Mouse (Mus musculus) heart, embryonic 13.5 days (tissue): ENCODE results near the gene 2010111I01Rik. TPM values are rescaled to one million over a fixed set of nuclear protein-coding genes. Genes with fewer than 3 reads are reported as not detected.

Source experiments
- ATAC-seq: fragments of 200-750 bp; cut with Nextera tagmentation; 2 replicates; pipeline ENCODE4 v1.8.0; 2017; ENCODE audit warnings: moderate TSS enrichment; ENCODE audit not compliant: insufficient number of reproducible peaks, low FRiP score, low TSS enrichment; ENCODE audit errors: extremely low read depth
- H3K27ac ChIP-seq: fragments of 300-500 bp; sonication (generic); replicated peaks from 2 replicates; pipeline ENCODE4 v1.5.1; 2015; ENCODE audit warnings: moderate library complexity, mild to moderate bottlenecking, inconsistent platforms
- H3K27me3 ChIP-seq: fragments of 300-500 bp; sonication (generic); replicated peaks from 2 replicates; pipeline ENCODE4 v1.6.1; 2015; ENCODE audit warnings: mild to moderate bottlenecking, inconsistent platforms
- H3K36me3 ChIP-seq: fragments of 300-500 bp; sonication (generic); 2 replicates; pipeline ENCODE4 v1.6.1; 2015; ENCODE audit warnings: mild to moderate bottlenecking, inconsistent platforms
- H3K4me1 ChIP-seq: fragments of 300-500 bp; sonication (generic); 2 replicates; pipeline ENCODE4 v1.6.1; 2015; ENCODE audit warnings: inconsistent platforms
- H3K4me2 ChIP-seq: fragments of 300-500 bp; sonication (generic); 2 replicates; pipeline ENCODE4 v1.6.1; 2015; ENCODE audit warnings: inconsistent platforms, mild to moderate bottlenecking, moderate library complexity
- H3K4me3 ChIP-seq: fragments of 300-500 bp; sonication (generic); 2 replicates; pipeline ENCODE4 v1.5.1; 2015; ENCODE audit warnings: moderate library complexity, mild to moderate bottlenecking, inconsistent platforms
- H3K9ac ChIP-seq: fragments of 300-500 bp; sonication (generic); 2 replicates; pipeline ENCODE4 v1.6.1; 2015; ENCODE audit warnings: inconsistent platforms, mild to moderate bottlenecking, moderate library complexity
- H3K9me3 ChIP-seq: fragments of 300-500 bp; sonication (generic); 2 replicates; pipeline ENCODE4 v1.6.1; 2016; ENCODE audit warnings: inconsistent platforms
- WGBS: fragments of 180-500 bp; shearing (Covaris S2); methylation state at CpG from one replicate; pipeline ENCODE4 v1.1.7; 2015; ENCODE audit warnings: mixed read lengths; 5-methylcytosine and 5-hydroxymethylcytosine counted together
- polyA plus RNA-seq: library from polyadenylated mRNA; unstranded; fragments of >200 nt; fragmentation: Nextera tagmentation; extraction: Ambion mirVana; gene quantifications from 2 replicates; pipeline ENCODE4 v1.2.1, GENCODE M21; 2015

Gene 2010111I01Rik
- polyA plus RNA-seq, 1 experiment from 2014 or later, result 57.7 TPM

- H3K27ac ChIP-seq, result peak overlapping the region; percentile 77
- WGBS, result 70% methylated on average over 6 of the region's 6 CpGs
- H3K36me3 ChIP-seq, result no peaks in the 10 kb centered on the region
- no peak overlapping the region for H3K4me2 ChIP-seq
- ATAC-seq, result no peak
- H3K27me3 ChIP-seq, result no peaks in the 10 kb centered on the region
- H3K9me3 ChIP-seq, result no peaks in the 10 kb centered on the region
- peaks cover 25% of the 10 kb centered on the region for H3K4me1 ChIP-seq
- no peak overlapping the region for H3K4me3 ChIP-seq
- no peak overlapping the region for H3K9ac ChIP-seq
Observed at GRCm38 (mm10) chr13:63140784-63141183, 176.1 kb downstream of the 2010111I01Rik start.

- Histone ChIP-seq H3K9me3 (no peaks in the 10 kb centered on the region), H3K36me3 (no peaks in the 10 kb centered on the region), H3K4me3 (no peak overlapping the region), H3K4me2 (no peak overlapping the region), H3K4me1 (peaks cover 25% of the 10 kb centered on the region), H3K9ac (no peak overlapping the region), H3K27me3 (no peaks in the 10 kb centered on the region), H3K27ac (peak overlapping the region; percentile 77)
- no peak for ATAC-seq
Observed at GRCm38 (mm10) chr13:63141275-63141674, 176.6 kb downstream of the 2010111I01Rik start.

GRCm38 (mm10) chr13:63146604-63147188, 182.0 kb downstream of the 2010111I01Rik start:
- no peak for ATAC-seq
- H3K27ac ChIP-seq, result no peak overlapping the region
- WGBS, result 66% methylated on average over 4 of the region's 4 CpGs
- H3K9me3 ChIP-seq, result no peaks in the 10 kb centered on the region
- no peaks in the 10 kb centered on the region for H3K36me3 ChIP-seq
- H3K4me1 ChIP-seq, result peaks cover 18% of the 10 kb centered on the region
- no peak overlapping the region for H3K4me3 ChIP-seq
- H3K27me3 ChIP-seq, result no peaks in the 10 kb centered on the region
- H3K9ac ChIP-seq, result no peak overlapping the region
- H3K4me2 ChIP-seq, result no peak overlapping the region

- no peaks in the 10 kb centered on the region for H3K9me3 ChIP-seq
- H3K4me3 ChIP-seq, result no peak overlapping the region
- H3K36me3 ChIP-seq, result no peaks in the 10 kb centered on the region
- H3K4me2 ChIP-seq, result no peak overlapping the region
- ATAC-seq, result no peak
- H3K9ac ChIP-seq, result no peak overlapping the region
- no peak overlapping the region for H3K27ac ChIP-seq
- H3K4me1 ChIP-seq, result peaks cover 18% of the 10 kb centered on the region
- WGBS, result 47% methylated on average over 1 of the region's 1 CpGs
- H3K27me3 ChIP-seq, result no peaks in the 10 kb centered on the region
Observed at GRCm38 (mm10) chr13:63148157-63148556, 183.5 kb downstream of the 2010111I01Rik start.

GRCm38 (mm10) chr13:63150470-63151020, 185.9 kb downstream of the 2010111I01Rik start:
- Histone ChIP-seq H3K27ac (peak overlapping the region; percentile 76), H3K9me3 (no peaks in the 10 kb centered on the region), H3K4me1 (peaks cover 38% of the 10 kb centered on the region), H3K36me3 (no peaks in the 10 kb centered on the region), H3K4me3 (no peak overlapping the region), H3K4me2 (no peak overlapping the region), H3K9ac (peak overlapping the region; percentile 19; the same call in 1 of the 2 replicates), H3K27me3 (no peaks in the 10 kb centered on the region)
- 31% methylated on average over 2 of the region's 2 CpGs for WGBS
- ATAC-seq, result no peak

GRCm38 (mm10) chr13:63151028-63151738, 186.5 kb downstream of the 2010111I01Rik start:
- Histone ChIP-seq H3K9me3 (no peaks in the 10 kb centered on the region), H3K4me1 (peaks cover 41% of the 10 kb centered on the region), H3K4me3 (no peak overlapping the region), H3K36me3 (no peaks in the 10 kb centered on the region), H3K27me3 (no peaks in the 10 kb centered on the region), H3K9ac (peak overlapping the region; percentile 19; the same call in 1 of the 2 replicates), H3K4me2 (no peak overlapping the region), H3K27ac (peak overlapping the region; percentile 76)
- WGBS, result 56% methylated on average over 9 of the region's 9 CpGs
- no peak; the same call in 1 of the 2 replicates for ATAC-seq

- no peak overlapping the region for H3K9ac ChIP-seq
- no peak overlapping the region for H3K27ac ChIP-seq
- H3K27me3 ChIP-seq, result no peaks in the 10 kb centered on the region
- peaks cover 3% of the 10 kb centered on the region; the same call in 1 of the 2 replicates for H3K9me3 ChIP-seq
- WGBS, result 60% methylated on average over 3 of the region's 3 CpGs
- H3K4me1 ChIP-seq, result peaks cover 41% of the 10 kb centered on the region
- H3K4me2 ChIP-seq, result no peak overlapping the region
- ATAC-seq, result no peak
- 0 out of 2 replicates have a peak, but pooled peaks cover 3% of the 10 kb centered on the region for H3K36me3 ChIP-seq
- H3K4me3 ChIP-seq, result no peak overlapping the region
Observed at GRCm38 (mm10) chr13:63152498-63152897, 187.8 kb downstream of the 2010111I01Rik start.

GRCm38 (mm10) chr13:63153397-63153796, 188.7 kb downstream of the 2010111I01Rik start:
- no peaks in the 10 kb centered on the region for H3K27me3 ChIP-seq
- peaks cover 3% of the 10 kb centered on the region; the same call in 1 of the 2 replicates for H3K9me3 ChIP-seq
- ATAC-seq, result no peak
- H3K4me3 ChIP-seq, result no peak overlapping the region
- H3K27ac ChIP-seq, result no peak overlapping the region
- 62% methylated on average over 2 of the region's 2 CpGs for WGBS
- no peak overlapping the region for H3K9ac ChIP-seq
- no peak overlapping the region for H3K4me2 ChIP-seq
- H3K4me1 ChIP-seq, result peaks cover 41% of the 10 kb centered on the region
- H3K36me3 ChIP-seq, result 0 out of 2 replicates have a peak, but pooled peaks cover 3% of the 10 kb centered on the region

GRCm38 (mm10) chr13:63154851-63155571, 190.3 kb downstream of the 2010111I01Rik start:
- Histone ChIP-seq H3K4me1 (peaks cover 40% of the 10 kb centered on the region), H3K9me3 (peaks cover 3% of the 10 kb centered on the region; the same call in 1 of the 2 replicates), H3K4me3 (no peak overlapping the region), H3K27me3 (no peaks in the 10 kb centered on the region), H3K4me2 (no peak overlapping the region), H3K9ac (no peak overlapping the region), H3K27ac (peak overlapping the region; percentile 36), H3K36me3 (0 out of 2 replicates have a peak, but pooled peaks cover 3% of the 10 kb centered on the region)
- 51% methylated on average over 7 of the region's 7 CpGs for WGBS
- no peak for ATAC-seq

GRCm38 (mm10) chr13:63156264-63156663, 191.6 kb downstream of the 2010111I01Rik start:
- H3K36me3 ChIP-seq, result 0 out of 2 replicates have a peak, but pooled peaks cover 3% of the 10 kb centered on the region
- ATAC-seq, result no peak
- no peak overlapping the region for H3K4me3 ChIP-seq
- H3K4me1 ChIP-seq, result peaks cover 28% of the 10 kb centered on the region
- H3K27ac ChIP-seq, result no peak overlapping the region
- H3K27me3 ChIP-seq, result no peaks in the 10 kb centered on the region
- H3K4me2 ChIP-seq, result no peak overlapping the region
- H3K9me3 ChIP-seq, result peaks cover 3% of the 10 kb centered on the region; the same call in 1 of the 2 replicates
- H3K9ac ChIP-seq, result no peak overlapping the region
- WGBS, result 89% methylated on average over 10 of the region's 10 CpGs
